Mouse (Mus musculus) lung, embryonic 16.5 days (tissue): ENCODE data around the gene Galnt17. TPM values are rescaled to one million over a fixed set of nuclear protein-coding genes. Genes with fewer than 3 reads are reported as not detected.

Source experiments
- ATAC-seq: fragments of 200-750 bp; cut with Nextera tagmentation; 2 replicates; pipeline ENCODE4 v1.8.0; 2017; ENCODE audit warnings: low read depth, mild to moderate bottlenecking, moderate library complexity
- H3K27ac ChIP-seq: fragments of 300-500 bp; sonication (generic); 2 replicates; pipeline ENCODE4 v1.5.1; 2014; ENCODE audit warnings: mild to moderate bottlenecking, control low read depth, low read length
- H3K27me3 ChIP-seq: fragments of 300-500 bp; sonication (generic); 2 replicates; pipeline ENCODE4 v1.6.1; 2014; ENCODE audit warnings: low read depth, low read length, mixed read lengths; ENCODE audit not compliant: control insufficient read depth, insufficient read depth
- H3K36me3 ChIP-seq: fragments of 300-500 bp; sonication (generic); 2 replicates; pipeline ENCODE4 v1.6.1; 2014; ENCODE audit warnings: low read length; ENCODE audit not compliant: control insufficient read depth, insufficient read depth
- H3K4me1 ChIP-seq: fragments of 300-500 bp; sonication (generic); replicated peaks from 2 replicates; pipeline ENCODE4 v1.6.1; 2014; ENCODE audit warnings: low read length, mixed read lengths; ENCODE audit not compliant: control insufficient read depth, insufficient read depth
- H3K4me2 ChIP-seq: fragments of 300-500 bp; sonication (generic); 2 replicates; pipeline ENCODE4 v1.6.1; 2014; ENCODE audit warnings: low read depth, low read length, control low read depth
- H3K4me3 ChIP-seq: fragments of 300-500 bp; sonication (generic); 2 replicates; pipeline ENCODE4 v1.5.1; 2014; ENCODE audit warnings: mild to moderate bottlenecking, low read length, control low read depth
- H3K9ac ChIP-seq: fragments of 300-500 bp; sonication (generic); 2 replicates; pipeline ENCODE4 v1.6.1; 2014; ENCODE audit warnings: low read length, control low read depth
- H3K9me3 ChIP-seq: fragments of 300-500 bp; sonication (generic); 2 replicates; pipeline ENCODE4 v1.6.1; 2016; ENCODE audit warnings: low read length; ENCODE audit not compliant: control insufficient read depth
- WGBS: fragments of 180-500 bp; shearing (Covaris S2); extraction: QIAGEN DNeasy Blood & Tissue Kit; methylation state at CpG from one replicate; pipeline ENCODE4 v1.1.7; 2014; 5-methylcytosine and 5-hydroxymethylcytosine counted together
- polyA plus RNA-seq: library from polyadenylated mRNA; unstranded; fragments of >200 nt; fragmentation: Nextera tagmentation; extraction: Ambion mirVana; gene quantifications from 2 replicates; pipeline ENCODE4 v1.2.1, GENCODE M21; 2015

The Galnt17 gene
- polyA plus RNA-seq, result 0.80 and 1.4 TPM in 2 replicates

- Histone ChIP-seq H3K27ac (peak within 1 kb of the TSS; percentile 50; the same call in 1 of the 2 replicates), H3K9me3 (no peaks in the 10 kb centered on the region), H3K4me1 (peaks cover 8% of the 10 kb centered on the region), H3K27me3 (peaks cover 30% of the 10 kb centered on the region), H3K4me3 (peak within 1 kb of the TSS; percentile 70), H3K9ac (peak within 1 kb of the TSS; percentile 67), H3K4me2 (peak within 1 kb of the TSS; percentile 94), H3K36me3 (no peaks in the 10 kb centered on the region)
- ATAC-seq, result no peak
- WGBS, result 53% methylated on average over 3 of the region's 3 CpGs
These were observed at the start of gene Galnt17 for GRCm38 (mm10) chr5:131308397-131308796. TSS of gene Galnt17 (minus strand) at chr5:131308497.

DNA sequence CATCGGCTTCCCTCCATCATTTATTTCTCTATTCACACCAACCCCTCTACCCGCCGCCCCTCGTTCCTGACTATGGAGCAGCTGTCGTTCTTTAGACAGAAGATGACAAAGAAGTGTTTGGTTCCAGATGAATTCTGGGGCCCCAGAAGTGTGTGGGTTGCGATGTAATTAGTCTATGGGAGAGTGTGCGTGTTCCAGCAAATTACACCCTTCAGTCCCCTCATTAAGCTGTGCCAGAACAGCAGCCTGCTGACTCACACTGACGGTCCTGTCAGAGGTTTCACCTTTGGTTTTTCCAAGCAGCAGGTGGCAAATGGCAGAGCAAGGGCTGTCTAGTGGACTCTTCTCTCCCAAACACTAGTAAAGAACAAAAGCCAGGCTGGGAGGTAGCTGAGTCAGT is 26.2 kb upstream of the Galnt17 start:
- Histone ChIP-seq H3K9me3 (no peaks in the 10 kb centered on the region), H3K4me1 (no peaks in the 10 kb centered on the region), H3K4me2 (no peak overlapping the region), H3K36me3 (no peaks in the 10 kb centered on the region), H3K9ac (no peak overlapping the region), H3K27ac (no peak overlapping the region), H3K27me3 (no peaks in the 10 kb centered on the region), H3K4me3 (no peak overlapping the region)
- ATAC-seq, result no peak
- 86% methylated on average over 8 of the region's 8 CpGs for WGBS

- Histone ChIP-seq H3K9ac (no peak overlapping the region), H3K4me1 (no peaks in the 10 kb centered on the region), H3K27me3 (no peaks in the 10 kb centered on the region), H3K36me3 (no peaks in the 10 kb centered on the region), H3K4me3 (no peak overlapping the region), H3K4me2 (no peak overlapping the region), H3K27ac (no peak overlapping the region), H3K9me3 (no peaks in the 10 kb centered on the region)
- no peak for ATAC-seq
- WGBS, result 44% methylated on average over 3 of the region's 3 CpGs
These were observed 13.0 kb upstream of the Galnt17 start for GRCm38 (mm10) chr5:131321286-131321685.

GRCm38 (mm10) chr5:131319605-131320004 is 11.3 kb upstream of the Galnt17 start:
- WGBS, result 34% methylated on average over 3 of the region's 3 CpGs
- no peak for ATAC-seq
- Histone ChIP-seq H3K27ac (no peak overlapping the region), H3K4me1 (no peaks in the 10 kb centered on the region), H3K4me2 (no peak overlapping the region), H3K27me3 (no peaks in the 10 kb centered on the region), H3K9ac (no peak overlapping the region), H3K9me3 (no peaks in the 10 kb centered on the region), H3K36me3 (no peaks in the 10 kb centered on the region), H3K4me3 (no peak overlapping the region)

DNA sequence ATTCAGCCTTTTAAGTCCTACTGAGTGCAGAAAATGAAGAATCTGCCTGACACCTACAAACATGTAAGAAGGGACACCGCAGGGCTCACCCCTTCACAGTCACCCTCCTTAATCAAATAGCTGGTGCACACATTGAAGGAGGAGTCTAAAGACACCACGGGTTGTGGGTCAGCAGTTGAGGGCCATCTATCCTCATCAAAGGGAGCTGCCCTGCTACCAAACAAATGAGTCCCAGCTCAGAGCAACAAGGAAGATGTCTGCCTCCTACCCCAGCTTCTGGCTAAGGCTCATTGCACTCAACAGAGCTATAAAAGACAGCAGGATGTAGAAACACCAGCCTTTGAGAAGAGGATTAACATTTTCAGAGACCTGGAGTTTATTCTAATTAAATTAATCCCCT is 10.8 kb upstream of the Galnt17 start:
- WGBS, result 33% methylated on average over 2 of the region's 2 CpGs
- Histone ChIP-seq H3K9ac (no peak overlapping the region), H3K36me3 (no peaks in the 10 kb centered on the region), H3K4me2 (no peak overlapping the region), H3K4me1 (no peaks in the 10 kb centered on the region), H3K9me3 (no peaks in the 10 kb centered on the region), H3K27ac (no peak overlapping the region), H3K4me3 (no peak overlapping the region), H3K27me3 (no peaks in the 10 kb centered on the region)
- ATAC-seq, result no peak

- H3K4me3 ChIP-seq, result no peak overlapping the region
- no peaks in the 10 kb centered on the region for H3K27me3 ChIP-seq
- no peaks in the 10 kb centered on the region for H3K4me1 ChIP-seq
- no peak overlapping the region for H3K4me2 ChIP-seq
- no peak for ATAC-seq
- no peak overlapping the region for H3K27ac ChIP-seq
- H3K9me3 ChIP-seq, result no peaks in the 10 kb centered on the region
- H3K36me3 ChIP-seq, result no peaks in the 10 kb centered on the region
- 68% methylated on average over 4 of the region's 4 CpGs for WGBS
- H3K9ac ChIP-seq, result no peak overlapping the region
These were observed 6.7 kb upstream of the Galnt17 start for GRCm38 (mm10) chr5:131315016-131315415.

DNA sequence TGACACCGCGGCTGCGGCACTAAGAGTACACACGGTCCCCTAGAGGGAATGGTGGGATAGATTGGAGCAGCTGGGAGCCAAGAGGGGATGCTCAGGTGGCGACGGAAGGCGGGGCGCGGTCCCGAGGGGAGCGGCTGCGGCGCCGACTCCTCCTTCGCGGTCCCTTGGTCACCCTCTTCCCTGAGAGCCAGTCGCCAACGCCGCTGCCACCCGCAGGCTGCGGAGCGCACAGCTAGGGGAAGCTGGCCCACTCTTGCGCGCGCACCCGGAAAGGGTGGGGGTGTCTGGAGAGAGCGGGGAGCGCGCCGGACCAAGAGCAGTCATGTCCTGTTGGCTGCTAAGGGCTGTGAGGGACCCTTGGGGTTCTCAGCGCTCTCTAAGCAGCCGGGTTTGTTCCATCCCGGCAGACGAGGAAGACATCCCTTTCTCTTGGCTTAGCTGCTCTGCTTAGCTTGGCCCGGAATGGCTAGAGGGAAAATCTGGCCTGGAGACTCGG is 593 bp downstream of the Galnt17 start:
- Histone ChIP-seq H3K4me1 (peaks cover 8% of the 10 kb centered on the region), H3K9ac (peak overlapping the region; percentile 67), H3K27me3 (peaks cover 30% of the 10 kb centered on the region), H3K27ac (peak overlapping the region; percentile 50; the same call in 1 of the 2 replicates), H3K36me3 (no peaks in the 10 kb centered on the region), H3K4me2 (peak overlapping the region; percentile 94), H3K9me3 (no peaks in the 10 kb centered on the region), H3K4me3 (peak overlapping the region; percentile 70)
- peak; percentile 93 for ATAC-seq
- WGBS, result under 1% methylated on average over 34 of the region's 36 CpGs

DNA sequence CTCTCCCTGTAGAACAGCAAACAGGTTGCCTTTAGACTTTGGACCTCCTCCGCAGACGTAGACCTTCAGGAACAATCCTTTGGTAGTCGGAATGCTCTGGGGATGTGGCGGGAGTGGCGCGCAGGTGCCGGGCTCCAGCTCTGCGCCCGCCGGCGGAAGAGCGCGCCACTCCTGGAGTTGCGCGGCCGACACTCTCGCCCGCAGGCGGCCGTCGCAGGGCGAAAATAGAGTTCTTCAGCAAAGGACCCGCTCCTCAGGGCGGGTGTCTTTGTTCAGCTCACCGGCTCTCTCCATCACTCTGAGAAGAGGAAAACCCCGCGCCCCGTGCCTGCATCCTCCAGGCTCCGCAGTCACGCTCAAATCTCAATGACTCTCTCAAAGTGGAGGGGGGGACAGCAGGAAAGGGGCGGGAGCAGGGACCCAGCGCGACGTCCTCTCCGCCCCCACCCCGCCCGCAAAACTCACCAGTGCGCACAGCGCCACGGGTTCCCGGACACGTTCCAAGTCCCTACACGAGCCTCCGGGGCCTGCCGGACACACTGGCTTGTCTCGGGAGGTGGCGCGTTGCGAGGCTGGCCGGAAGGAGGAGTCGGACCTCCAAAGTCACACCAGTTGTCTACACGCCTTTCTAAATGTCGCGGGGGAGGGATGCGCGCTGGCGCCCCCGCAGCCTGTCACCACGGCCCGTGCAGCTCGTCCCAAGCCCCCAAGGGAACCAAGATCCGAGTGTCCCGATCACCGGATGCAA is 1.2 kb downstream of the Galnt17 start:
- Histone ChIP-seq H3K36me3 (no peaks in the 10 kb centered on the region), H3K4me3 (peak overlapping the region; percentile 70), H3K4me1 (peaks cover 8% of the 10 kb centered on the region), H3K4me2 (peak overlapping the region; percentile 94), H3K9ac (peak overlapping the region; percentile 67), H3K27me3 (peaks cover 30% of the 10 kb centered on the region), H3K27ac (0 out of 2 replicates have a peak overlapping the region, but pooled peaks have one; percentile 50), H3K9me3 (no peaks in the 10 kb centered on the region)
- under 1% methylated on average over 64 of the region's 64 CpGs for WGBS
- ATAC-seq, result peak; percentile 61

DNA sequence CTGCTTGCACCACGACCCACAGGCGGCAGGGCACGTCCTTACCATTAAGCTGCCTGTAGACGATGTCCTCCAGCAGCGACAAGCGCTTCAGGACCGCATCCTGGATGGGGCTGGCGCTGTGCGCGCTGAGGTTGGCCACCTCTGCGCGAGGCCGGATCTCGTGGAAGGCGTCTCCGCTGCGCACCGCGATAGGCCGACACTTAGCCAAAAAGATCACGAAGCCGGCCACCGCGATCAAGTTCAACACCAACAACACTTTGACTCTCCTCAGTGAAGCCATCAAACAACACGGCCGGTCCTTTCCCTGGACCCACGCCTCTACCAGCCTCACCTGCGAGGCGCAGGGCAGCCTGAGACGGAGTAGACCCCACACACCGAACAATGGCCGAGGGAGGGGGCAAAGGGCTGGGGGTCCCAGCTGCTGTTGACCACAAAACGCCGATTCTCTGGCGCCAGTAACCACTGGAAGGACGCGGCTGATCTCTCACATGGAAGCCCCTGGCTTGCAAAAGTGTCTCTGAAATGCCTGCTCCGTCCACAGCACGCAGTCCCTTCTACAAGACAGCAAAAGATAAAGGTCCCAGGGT is 1.9 kb downstream of the Galnt17 start:
- peak overlapping the region; percentile 70 for H3K4me3 ChIP-seq
- H3K4me2 ChIP-seq, result peak overlapping the region; percentile 94
- peaks cover 8% of the 10 kb centered on the region for H3K4me1 ChIP-seq
- under 1% methylated on average over 39 of the region's 39 CpGs for WGBS
- no peaks in the 10 kb centered on the region for H3K36me3 ChIP-seq
- H3K9me3 ChIP-seq, result no peaks in the 10 kb centered on the region
- no peak overlapping the region for H3K27ac ChIP-seq
- ATAC-seq, result no peak
- H3K27me3 ChIP-seq, result peaks cover 30% of the 10 kb centered on the region
- no peak overlapping the region for H3K9ac ChIP-seq
